Mouse (Mus musculus): ENCODE measurements at regions not wholly inside any gene's neighbourhood (a gene's known extent, or its start where the extent isn't known, plus 50 kb on each side); places are given as distances from the start of the nearest gene placed in this dataset.
"Not testable (repeated sequence)": the region's sequence is repeated elsewhere in the genome, so short reads cannot be mapped to it uniquely, and the experiment has no call there.

DNA sequence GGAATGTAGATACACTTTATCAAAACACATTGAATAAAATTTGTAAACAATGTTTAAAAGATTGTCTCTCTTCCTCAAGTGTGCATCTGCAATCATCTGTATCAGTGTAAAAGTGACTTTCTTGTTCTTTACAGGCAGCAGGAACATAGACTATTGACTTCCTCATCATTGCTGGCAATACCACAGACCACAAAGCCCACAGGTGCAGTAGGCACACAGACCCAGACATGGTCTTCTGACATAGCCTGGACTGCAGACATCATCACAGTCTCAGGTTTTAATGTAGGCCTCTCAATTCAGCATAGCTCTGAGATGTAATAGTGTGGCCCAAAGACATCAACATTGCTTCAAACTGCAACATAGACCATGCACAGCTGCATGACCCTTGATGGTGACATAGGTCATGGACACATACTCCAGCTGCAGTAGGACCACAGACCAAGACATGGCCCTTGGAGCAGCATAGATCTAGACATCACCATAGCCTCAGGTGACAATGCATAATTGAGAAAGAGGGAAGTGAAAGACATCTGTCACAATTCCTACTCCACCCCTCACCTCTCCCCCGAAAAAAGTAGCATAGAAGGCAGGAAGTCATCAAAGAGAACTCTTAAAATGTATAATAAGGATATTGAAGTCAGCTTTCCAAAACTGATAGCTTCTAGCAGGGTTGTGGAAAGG, 74.1 kb upstream of the Speer2 start:
- DNase-seq (ENCODE audit: low spot score in 2 of 2) = no peak

DNA sequence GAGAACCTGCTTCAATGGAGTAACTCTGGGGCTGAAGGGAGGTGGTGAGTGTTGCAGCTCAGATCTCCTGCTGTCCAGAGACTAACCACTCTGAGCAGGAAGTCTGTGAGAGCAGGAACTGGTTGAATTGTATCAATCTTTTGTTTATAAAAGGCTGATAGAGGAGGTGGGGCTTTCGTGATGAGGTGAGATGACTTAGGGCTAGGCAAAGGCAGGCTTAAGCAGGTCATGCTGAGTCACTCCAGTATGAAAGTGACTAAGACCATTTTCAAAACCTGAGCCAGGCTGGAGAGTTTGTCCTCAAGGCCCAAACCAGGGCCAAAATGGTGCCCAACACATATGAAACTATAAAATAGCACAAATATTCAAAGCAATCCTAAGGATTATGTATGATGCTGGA, 80.1 kb upstream of the Speer2 start:
- DNase-seq (ENCODE audit: low spot score in 2 of 2) = no peak

DNA sequence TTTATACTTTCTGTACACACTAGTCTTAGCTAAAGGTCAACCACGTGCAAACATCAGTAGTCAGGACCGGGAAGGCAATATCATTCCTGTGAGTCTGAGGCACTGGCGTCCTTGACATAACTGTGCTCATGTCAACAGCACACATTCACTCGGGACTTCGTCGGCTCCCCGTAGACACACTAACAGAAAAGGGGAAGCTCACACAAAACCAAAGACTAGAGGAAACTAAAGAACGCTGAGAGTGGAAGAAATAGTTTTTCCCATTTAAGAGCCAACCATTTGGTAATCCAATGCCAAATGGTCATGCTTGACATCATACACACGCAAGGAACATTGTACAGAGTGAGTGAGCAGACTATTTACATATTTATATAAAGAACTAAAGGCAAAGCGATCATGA, 85.2 kb upstream of the Speer2 start:
- no peak for DNase-seq (ENCODE audit: low spot score in 2 of 2)

DNA sequence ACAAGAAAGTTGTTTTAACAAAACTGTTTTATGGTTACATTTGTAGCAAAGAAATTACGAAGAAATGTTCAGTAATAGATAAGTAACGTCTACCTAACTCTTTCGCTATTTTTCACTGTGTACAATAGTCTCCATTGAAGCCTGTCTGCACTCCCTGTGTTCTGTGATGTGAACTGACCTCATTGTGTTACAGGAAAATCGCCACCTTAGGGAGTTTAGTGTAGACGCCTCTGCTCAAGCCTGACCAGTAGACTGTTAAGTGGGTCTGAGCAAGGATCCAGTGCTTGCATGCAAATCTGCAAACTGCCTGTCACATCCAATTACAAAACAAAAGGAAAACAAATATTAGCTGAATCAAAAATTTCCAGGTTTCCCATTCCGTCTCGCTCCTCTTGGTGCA, 85.8 kb upstream of the Speer2 start:
- no peak for DNase-seq (ENCODE audit: low spot score in 2 of 2)

DNA sequence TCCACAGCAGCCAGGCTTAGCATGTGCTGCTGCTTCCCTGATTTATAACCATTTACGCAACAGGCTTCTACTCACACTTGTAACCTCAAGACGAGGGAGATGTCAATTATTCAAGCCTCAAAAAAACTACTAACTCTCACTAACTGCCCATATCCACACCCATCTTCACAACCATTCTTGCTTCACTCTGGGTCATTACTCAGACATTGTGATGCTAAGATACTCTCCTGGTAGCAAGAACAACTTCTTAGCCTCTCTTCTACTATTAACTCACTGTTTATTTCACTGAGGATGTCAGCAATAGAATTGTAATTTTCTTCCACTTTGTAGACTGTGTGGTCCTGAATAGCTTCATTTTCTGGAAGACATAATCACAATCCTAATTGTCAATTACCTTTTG, 88.0 kb upstream of the Speer2 start:
- no peak for DNase-seq (ENCODE audit: low spot score in 2 of 2)

DNA sequence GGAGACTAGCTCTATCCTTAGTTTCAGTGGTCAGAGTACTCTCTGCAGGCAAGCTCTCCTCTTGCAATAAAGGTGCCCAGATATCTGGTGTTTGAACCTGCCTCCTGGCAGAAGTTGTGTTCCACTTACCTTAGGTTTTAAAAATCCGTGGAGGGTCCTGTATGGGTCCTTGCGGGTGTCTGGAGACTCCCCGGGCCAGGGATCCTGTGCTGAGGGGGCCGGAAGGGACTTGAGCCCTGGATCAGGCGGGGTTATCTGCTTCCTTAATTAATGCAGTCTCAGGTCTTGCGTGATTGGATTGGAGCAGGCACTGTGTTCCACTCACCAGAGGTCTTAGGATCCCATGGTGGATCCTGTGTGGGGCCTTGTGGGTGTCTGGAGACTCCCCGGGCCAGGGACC, 103.0 kb upstream of the Speer2 start:
- DNase-seq (ENCODE audit: low spot score in 2 of 2) = not testable (repeated sequence)

DNA sequence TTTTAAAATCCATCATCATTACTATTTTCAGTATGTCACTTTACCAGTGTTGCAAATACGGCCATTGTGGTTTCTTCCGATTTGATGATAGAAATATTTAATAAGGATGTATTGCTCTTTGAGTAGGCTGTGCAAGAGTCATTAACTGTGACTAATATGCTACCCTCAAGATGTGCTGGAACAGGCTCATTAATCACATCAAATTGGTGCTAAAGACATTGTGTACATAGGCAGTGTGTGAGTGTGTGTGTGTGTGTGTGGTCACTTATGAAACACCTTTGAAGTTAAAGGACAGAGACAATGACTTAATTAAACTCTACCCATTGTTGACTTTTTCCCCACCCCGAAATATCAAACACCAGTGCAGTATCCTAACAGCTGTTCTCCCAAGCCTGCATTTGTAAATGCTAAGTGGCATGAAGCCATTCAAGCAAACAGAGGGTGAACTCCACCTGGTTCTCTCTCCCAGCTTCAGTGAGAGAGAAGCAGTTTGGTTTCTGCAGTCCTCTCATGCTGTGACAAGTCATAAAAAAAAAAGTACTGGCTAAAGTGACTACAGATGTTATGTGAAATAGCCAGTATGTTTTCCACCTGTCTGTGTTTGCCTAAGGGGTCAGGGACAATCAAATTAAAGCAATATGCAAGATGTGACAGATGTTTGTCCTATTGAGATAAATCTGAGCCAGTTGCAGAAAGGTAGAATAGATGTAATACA, 116.4 kb upstream of the Speer2 start:
- DNase-seq (ENCODE audit: low spot score in 2 of 2) = no peak

DNA sequence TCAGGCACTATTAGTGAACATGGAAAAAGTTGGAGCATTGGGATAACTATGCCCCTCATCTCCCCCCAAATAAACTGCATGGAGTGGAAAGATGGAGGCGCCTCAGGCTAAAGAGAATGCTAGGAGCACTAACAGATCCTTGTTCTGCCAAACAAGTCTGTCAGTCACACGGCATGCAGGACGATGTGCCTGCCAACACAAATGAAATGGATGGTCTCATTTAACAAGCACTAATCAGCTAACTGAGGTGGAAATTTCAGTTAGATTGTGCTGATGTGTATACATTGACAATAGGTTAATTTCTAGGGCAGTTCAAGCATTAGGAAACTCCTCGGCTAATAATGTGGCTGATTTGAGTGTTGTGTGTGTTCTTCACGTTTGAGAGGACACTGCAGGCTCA, 120.8 kb upstream of the Speer2 start:
- no peak for DNase-seq (ENCODE audit: low spot score in 2 of 2)

DNA sequence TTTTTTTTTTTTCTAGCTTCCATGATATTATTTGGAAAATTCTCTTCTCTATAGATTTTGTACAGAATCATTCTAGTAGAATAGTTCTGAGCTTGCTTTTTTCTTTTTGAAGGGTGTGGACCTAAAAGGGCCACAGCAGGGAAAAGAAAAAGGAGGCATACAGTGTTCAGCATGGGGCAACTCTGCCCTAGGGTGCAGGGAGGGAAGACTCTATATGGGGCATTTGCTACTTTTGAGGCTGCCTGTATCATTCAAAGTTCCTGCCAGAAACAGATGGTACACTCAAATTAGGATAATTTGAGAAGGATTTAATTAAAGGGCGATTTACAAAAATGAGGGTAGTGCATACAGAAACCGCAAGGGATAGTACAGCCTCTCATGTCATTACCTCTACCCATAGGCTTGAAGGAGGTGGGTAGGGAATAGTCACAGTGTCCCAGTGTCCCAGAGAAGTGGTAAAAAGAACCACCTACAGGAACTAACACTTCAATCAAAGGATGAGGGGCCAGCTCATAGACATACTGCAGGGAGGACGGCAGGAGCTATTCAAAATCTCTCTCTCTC, 128.4 kb upstream of the Speer2 start:
- no peak for DNase-seq (ENCODE audit: low spot score in 2 of 2)

DNA sequence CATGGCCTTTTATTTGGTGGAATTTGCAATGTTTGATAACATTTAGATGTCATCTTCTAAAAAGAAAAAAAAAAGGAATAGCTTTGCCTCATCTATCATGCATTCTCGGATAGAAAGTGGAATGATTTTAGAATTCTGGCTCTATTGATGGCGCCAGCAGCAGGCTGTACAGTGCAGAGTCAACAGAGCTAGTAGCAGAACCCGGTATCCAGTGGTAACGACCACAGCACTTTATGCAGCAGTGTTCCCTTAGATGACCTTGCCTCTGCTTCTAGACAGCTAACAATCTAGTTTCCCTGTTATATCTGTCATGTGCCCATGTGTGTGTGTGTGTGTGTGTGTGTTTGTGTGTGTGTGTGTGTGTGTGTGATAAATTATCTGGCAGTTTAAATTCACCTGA, 129.2 kb upstream of the Speer2 start:
- no peak for DNase-seq (ENCODE audit: low spot score in 2 of 2)

DNA sequence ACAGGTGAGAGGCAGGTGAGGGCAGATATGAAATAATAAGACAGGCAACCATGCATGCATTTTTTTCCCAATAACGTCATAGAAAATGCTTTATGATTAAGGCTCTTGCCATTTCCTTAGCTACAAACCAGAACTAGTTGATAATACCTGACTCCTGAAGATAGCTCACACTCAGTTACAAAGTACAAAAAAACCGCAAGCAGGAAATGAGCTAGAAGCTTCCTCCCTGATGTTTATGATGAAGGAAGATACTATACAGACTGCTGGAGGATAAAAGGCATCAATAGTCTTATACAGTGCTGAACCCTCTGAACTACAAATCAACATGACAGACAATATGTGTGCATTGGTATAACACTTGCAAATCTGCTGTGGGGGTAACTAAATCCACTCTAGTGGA, 143.3 kb upstream of the Speer2 start:
- no peak for DNase-seq (ENCODE audit: low spot score in 2 of 2)

DNA sequence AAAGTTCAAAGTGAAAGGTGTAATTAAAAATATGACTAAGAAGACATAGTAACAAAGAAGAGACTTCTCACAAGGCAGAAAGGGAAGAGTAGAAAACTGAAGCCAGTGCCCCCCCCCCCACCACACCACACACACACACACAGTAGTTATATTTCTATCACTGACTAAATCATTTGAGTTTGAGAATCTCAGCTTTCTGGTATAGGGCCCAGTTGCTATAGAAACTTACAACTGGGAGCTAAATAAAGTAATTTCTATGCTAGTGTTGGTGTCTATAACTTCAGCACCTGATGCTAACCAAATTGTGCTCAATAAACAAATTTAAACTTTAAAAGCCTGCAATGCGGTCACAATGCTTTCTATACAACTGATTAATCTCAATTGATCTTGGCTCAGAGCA, 153.4 kb upstream of the Speer2 start:
- no peak for DNase-seq (ENCODE audit: low spot score in 2 of 2)

DNA sequence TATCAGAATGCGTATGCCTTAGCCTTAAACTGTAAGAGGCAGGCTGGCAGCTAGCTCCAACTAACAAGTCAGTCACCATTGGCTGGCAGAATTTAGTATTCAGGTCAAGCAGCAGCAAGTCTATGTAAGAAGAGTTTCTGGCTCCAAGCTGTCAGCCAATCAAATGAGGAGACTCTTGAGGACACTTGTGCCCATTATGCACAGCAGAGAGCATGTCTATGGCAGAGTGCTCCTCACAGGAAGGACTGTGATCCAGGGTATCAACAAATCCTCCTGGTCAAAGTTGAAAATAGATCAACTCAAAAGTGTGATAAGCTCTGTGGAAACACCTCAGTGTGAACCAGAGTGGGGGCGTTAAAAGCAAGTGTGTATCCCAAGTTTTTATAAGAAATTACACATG, 156.0 kb upstream of the Speer2 start:
- no peak for DNase-seq (ENCODE audit: low spot score in 2 of 2)

DNA sequence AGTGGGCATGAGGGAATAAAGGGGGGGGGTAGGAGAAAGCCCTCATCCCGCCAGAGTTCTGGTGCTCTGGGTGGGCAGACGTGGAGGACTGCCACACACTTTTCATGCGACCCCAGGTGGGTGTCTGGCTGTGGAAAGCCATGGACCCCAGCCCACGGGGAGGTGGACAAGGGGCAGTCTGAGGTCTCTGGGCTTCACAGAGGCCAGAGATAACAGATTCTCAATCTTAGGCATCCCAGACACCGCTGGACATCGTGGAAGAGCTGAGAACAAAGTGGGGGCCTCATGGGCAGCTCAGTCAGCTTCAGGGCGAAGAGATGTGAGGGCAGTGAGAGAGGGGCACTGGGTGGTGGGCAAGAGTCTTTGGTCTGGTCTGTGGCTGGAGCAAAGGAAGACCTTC, 157.9 kb upstream of the Speer2 start:
- no peak for DNase-seq (ENCODE audit: low spot score in 2 of 2)

DNA sequence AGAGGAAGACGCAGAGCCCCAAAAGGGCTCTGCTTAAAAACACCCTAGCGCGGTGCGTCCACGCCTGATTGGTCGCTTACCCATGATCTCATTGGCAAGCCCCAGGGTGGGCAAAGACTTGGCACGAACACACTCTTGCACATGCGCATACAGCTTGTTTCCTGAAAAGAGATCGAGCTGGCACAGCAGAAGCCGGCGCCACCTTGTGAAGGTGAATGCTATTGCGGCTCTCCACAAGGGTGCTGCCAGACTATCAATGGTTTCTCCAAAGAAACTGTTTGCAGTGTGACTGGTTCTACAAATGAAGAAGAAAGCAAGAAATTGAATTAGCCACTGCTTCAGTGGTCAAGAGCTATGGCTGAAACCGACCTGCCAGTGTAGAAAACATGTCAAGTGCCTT, 165.1 kb upstream of the Speer2 start:
- DNase-seq (ENCODE audit: low spot score in 2 of 2) = no peak

DNA sequence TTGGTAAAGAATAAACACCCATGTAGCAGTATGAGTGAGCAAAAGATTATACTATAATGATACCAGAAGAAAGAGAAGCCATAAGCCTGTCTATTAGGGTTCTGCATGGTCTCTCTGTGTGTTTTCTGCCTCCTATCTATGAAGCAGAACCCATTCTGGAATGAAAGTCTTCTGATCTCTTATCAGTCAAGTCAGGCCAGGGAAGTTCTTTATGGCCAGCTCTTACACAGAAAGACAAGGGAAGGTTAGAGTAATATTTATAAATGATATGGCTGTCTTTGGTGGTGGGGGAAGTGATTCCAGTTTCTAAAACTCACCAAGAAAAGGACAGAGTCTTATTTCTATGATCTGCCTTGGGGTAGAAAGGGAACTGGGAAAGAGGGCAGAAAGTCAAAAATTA, 182.0 kb upstream of the Speer2 start:
- DNase-seq (ENCODE audit: low spot score in 2 of 2) = no peak

DNA sequence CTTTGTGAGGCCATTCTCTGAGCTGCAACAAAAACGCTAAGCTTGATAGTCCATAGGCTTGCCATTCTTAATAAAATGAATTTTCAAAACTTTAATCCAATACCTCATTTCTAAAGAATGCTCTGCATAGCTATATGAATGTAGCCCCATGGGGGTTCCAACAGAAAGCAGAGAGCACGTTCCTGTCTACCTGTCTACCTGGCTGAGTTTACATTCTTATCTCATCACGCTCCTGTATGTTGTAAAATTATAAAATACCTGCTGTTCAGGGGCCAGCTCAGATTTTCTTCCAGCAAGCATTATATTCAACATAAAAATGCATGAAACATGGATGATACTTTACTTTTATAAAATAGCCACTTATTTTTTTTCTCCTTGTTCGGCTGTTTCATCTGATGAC, 182.5 kb upstream of the Speer2 start:
- DNase-seq (ENCODE audit: low spot score in 2 of 2) = no peak

DNA sequence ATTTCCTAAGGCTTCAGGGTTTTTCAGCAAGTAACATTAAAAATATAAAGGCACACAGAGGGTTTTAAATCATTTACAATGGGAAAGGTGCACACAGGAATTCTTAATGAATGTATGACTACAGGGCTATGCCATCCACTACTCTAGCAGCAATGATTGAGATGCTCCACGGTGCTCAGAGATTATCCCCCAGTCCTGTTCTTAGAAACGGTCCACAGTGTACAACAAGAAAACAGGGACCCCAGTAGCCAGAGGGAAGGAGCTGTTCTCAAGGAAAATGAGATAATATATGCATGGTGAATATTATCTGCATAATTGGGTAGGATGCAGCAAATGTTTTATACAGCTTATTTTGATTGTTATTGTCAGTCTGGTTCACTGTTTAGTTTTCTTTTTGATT, 186.3 kb upstream of the Speer2 start:
- DNase-seq (ENCODE audit: low spot score in 2 of 2) = no peak

DNA sequence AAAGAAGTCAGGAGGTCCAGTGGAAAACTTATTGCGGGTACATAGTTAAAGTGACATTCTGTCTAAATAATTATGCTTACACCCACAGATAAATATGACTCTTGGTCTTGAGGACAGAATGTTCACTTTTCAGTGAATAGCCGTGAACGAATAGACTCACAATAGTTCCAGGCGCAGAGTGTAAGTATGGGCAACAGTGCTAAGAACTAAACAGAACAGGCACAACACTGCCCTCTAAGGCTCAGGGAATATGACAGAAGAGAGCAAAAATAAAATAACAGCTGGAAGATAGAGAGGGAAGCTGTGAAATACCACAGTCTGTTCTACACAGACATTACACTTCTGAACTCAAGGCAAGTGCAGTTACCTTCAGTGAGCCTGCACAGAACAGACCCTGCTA, 207.9 kb upstream of the Speer2 start:
- DNase-seq (ENCODE audit: low spot score in 2 of 2) = no peak

DNA sequence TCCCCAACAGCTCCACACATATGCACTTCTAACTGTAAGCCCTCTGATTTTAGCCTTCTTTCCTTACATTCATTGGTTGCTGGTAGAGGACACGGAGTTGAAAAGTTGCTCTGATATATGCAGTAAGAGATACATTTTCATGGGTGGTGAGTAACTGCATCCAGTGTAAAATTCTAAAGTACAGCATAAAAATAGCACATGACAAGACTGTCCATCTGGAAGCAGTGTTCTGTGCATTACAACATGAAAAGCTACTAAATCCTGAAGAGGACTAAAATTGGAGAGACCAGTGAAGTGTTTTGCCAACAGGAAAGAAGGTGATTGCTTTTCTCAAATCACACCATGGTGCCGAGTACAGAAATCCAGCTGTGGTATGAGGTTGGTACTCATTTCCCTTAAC, 210.2 kb upstream of the Speer2 start:
- no peak for DNase-seq (ENCODE audit: low spot score in 2 of 2)

DNA sequence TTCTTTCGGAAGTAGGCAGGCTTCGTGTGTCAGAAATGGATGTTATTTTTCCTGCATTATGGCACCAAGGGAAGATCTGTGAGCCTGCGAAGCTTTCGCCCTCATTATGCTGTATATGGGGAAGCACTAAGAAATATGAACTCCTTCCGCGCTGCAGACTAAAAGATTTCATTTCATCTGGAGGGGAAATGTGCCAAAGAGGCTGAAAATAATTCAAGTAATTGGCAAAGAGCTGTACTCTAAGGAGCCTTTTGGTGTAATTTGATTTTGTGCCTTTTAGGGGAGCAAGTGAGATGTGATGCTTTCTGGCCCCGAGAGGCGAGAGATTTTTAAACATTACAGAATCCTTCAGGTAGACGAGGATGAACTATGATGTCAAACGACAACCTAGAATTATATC, 216.0 kb upstream of the Speer2 start:
- no peak for DNase-seq (ENCODE audit: low spot score in 2 of 2)

DNA sequence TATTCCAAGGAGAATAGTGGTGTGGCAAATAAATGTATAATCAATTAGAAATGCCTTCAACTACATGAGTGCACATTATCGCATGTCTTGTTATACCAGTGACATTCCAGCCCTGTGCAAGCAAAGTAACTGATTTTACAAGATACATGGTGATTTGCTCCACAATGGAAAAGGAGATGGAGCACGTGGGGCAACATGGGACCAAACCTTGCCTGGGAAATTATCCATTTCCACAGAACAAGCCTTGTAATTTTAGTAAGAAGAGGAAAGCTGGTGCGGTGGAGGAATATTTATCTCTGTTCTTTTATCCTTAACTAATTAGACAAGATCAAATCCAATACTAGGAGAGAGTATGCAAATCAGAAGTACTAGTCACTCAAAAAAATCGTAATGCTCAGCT, 222.5 kb upstream of the Gbe1 start:
- DNase-seq (ENCODE audit: low spot score in 2 of 2) = no peak

DNA sequence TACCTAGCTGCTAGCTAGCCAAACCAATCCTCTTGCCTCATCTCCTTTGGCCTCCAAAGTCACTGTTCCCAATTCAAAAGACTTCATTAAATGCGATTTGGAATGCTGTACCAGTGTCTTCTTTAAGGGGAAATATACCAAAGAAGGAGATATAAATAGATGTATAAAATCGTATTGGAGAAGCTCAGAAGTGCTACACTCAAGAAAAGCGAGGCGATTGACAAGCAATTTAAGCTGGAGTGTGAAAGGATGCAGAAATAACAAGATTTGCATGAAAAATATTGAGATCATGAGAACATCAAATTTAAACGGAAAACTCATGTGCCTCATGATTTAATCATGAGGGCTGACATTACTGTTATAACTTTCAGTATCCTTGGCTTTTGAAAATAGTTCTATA, 221.8 kb upstream of the Gbe1 start:
- DNase-seq (ENCODE audit: low spot score in 2 of 2) = no peak

Measured in left cerebral cortex, adult 8-10 months (tissue).